In genomic region chr1:165046637-165047036, GRCm38 (mm10) we compare ENCODE assay signal across 8 mouse cellular contexts.
A peak's percentile ranks its signal among the peaks of the same experiment; 100 is the strongest.
DNase-seq lines count a peak whose midpoint lies in the region; ATAC-seq and TF ChIP-seq lines count a peak whose summit lies in the region.

No protein-coding gene starts in this region.

- H3K4me3 ChIP-seq in forebrain, postnatal 0 days (ENCODE audit: low read depth, low read length): no peak overlapping the region
- no peak overlapping the region for H3K4me3 ChIP-seq in limb, embryonic 10.5 days

- no peaks in the 10 kb centered on the region for H3K9me3 ChIP-seq in forebrain, postnatal 0 days (ENCODE audit: low read length)
- H3K9me3 ChIP-seq in limb, embryonic 10.5 days (replicated peaks): no peaks in the 10 kb centered on the region

- peak; percentile 66 for ATAC-seq in forebrain, postnatal 0 days

- TF ChIP-seq CTCF in forebrain, postnatal 0 days (IDR thresholded peaks at IDR 0.05; ENCODE audit: low read depth): no peak

- H3K4me2 ChIP-seq in forebrain, postnatal 0 days (ENCODE audit: low read depth): no peak overlapping the region

- no peaks in the 10 kb centered on the region for H3K36me3 ChIP-seq in forebrain, postnatal 0 days (ENCODE audit: insufficient read depth)
- no peaks in the 10 kb centered on the region for H3K36me3 ChIP-seq in limb, embryonic 10.5 days

- H3K27me3 ChIP-seq in forebrain, postnatal 0 days (ENCODE audit: insufficient read depth, low read length): no peaks in the 10 kb centered on the region
- no peaks in the 10 kb centered on the region for H3K27me3 ChIP-seq in limb, embryonic 10.5 days (ENCODE audit: low read depth, poor library complexity, severe bottlenecking)

- peak overlapping the region; percentile 76 for H3K27ac ChIP-seq in forebrain, postnatal 0 days (ENCODE audit: low read depth, low read length)
- peak overlapping the region; percentile 50; the same call in 1 of the 2 replicates for H3K27ac ChIP-seq in limb, embryonic 10.5 days

- H3K9ac ChIP-seq in forebrain, postnatal 0 days: peak overlapping the region; percentile 39; the same call in 1 of the 2 replicates

- WGBS in forebrain, postnatal 0 days: 22% methylated on average over 7 of the region's 7 CpGs
- 7% methylated on average over 7 of the region's 7 CpGs for whole genome bisulfite sequencing in limb, embryonic 10.5 days

- DNase-seq in adrenal gland, adult 2 months: peak; percentile 88
- DNase-seq in cerebellum, adult 8-10 months: peak; percentile 28
- DNase-seq in forebrain, postnatal 0 days: peak; percentile 42
- peak; percentile 67 for DNase-seq in heart, postnatal 4 days
- DNase-seq in limb, embryonic 10.5 days (ENCODE audit: low spot score): peak; percentile 35
- DNase-seq in ovary, adult 18-20 months (ENCODE audit: low spot score): peak; percentile 18
- no peak for DNase-seq in spleen, adult 18-20 months
- no peak for DNase-seq in spleen, postnatal 4 days (ENCODE audit: low spot score in 2 of 2)

- peaks cover 20% of the 10 kb centered on the region for H3K4me1 ChIP-seq in forebrain, postnatal 0 days (ENCODE audit: insufficient read depth)
- H3K4me1 ChIP-seq in limb, embryonic 10.5 days: peaks cover 6% of the 10 kb centered on the region

Comparison
In these comparisons a context has a peak if more than half of its experiments do, and no peak if none do; other contexts are left out.
1. DNase-seq: peak in adrenal gland, adult 2 months (single experiment), cerebellum, adult 8-10 months (single experiment), forebrain, postnatal 0 days (single experiment), heart, postnatal 4 days (single experiment), limb, embryonic 10.5 days (single experiment) and ovary, adult 18-20 months (single experiment); none in spleen, adult 18-20 months (0 of 2) and spleen, postnatal 4 days (0 of 2).